Mouse (Mus musculus): ENCODE measurements around the gene Cage1.

Gene Cage1

DNA sequence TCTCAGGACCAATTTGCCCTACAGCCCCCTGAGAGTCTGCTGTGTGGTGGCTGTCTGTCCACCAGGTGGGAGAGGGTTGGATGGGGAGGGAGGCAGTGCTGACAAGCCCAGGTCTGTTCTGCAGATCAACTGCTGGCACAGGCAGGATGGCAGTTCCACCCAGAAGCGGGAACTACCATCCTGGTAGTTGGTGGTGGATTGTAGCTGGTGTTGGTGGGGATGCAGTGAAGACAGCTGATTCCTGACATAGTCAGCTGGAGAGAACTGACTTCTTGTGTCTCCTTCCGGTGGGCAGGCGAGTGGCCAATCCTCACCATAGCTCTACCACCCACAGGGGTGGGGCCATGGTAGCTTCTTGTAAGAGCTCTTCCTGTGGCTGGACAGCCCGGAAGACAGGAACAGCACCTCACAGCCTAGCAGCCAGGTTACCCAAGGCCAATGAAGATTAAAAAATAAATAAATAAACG is 26.4 kb downstream of the Cage1 start:
- DNase-seq (ENCODE audit: low spot score), result no peak

- no peak for DNase-seq (ENCODE audit: low spot score)
Observed at GRCm38 (mm10) chr13:38009721-38010408, 27.0 kb downstream of the Cage1 start.

GRCm38 (mm10) chr13:38007972-38008371 is 28.9 kb downstream of the Cage1 start:
- DNase-seq (ENCODE audit: low spot score), result no peak

DNA sequence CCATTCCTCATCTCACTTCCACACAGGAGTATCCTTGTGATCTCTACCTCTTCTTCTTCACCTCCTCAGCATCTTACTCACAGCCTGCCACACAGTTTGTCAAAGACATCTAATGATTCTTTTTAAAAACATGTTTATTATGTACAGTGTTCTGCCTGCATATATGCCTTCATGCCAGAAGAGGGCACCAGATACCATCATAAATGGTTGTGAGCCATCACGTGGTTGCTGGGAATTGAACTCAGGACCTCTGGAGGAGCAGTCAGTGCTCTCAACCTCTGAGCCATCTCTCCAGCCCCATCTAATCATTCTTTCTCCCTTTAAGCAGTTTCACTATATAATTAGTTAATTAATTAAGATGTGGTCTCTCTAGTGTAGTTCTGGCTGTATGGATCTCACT is 34.4 kb downstream of the Cage1 start:
- DNase-seq (ENCODE audit: low spot score), result no peak

DNA sequence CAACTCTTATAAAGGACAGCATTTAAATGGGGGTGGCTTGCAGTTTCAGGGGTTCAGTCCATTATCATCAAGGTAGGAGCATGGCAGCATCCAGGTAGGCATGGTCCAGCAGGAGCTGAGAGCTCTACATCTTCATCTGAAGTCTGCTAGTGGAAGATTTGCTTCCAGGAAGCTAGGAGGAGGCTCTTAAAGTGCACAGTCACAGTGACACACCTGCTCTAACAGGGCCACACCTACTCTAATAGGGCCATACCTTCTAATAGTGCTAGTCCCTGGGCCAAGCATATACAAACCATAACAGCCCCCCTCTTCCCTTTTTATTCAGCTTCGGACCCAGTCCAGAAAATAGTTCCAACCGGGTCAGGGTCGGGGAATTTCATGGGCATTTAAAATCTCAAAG is 37.2 kb downstream of the Cage1 start:
- DNase-seq (ENCODE audit: low spot score), result no peak

GRCm38 (mm10) chr13:37994405-37994749 is 42.5 kb downstream of the Cage1 start:
- DNase-seq (ENCODE audit: low spot score), result no peak

DNA sequence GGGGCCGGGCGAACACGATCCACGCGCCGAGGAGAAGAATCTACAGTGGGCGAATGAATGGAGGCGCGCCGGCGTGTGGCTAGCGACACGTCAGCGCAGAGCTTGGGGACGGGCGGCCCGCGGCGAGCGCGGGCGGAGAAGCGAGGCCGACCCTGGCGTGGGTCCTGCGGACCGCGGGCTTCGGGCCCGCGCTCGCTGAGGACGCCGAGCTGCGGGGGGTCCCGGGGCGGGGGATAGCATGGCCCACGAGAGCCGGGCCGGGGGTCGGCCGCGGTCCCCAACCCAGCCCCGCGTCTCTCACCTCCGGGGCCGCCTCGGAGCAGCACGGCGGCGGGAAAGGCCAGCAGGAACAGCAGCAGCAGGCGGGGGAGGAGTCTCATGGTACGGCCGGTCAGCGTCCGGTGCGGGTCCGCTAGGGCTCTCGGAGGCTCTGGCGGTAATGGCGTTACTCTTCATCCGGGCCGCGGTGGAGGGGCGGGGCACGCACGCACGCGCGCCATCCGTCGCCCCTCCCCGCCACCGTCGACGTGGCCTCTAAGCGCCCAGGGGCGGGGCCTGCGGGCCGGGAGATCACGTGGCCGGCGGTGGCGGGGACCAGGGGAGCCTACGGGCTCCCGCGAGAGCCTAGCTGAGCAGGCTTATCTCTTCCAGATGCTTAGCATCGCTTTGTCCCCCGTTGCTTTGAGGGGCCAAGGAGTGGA is 43.0 kb downstream of the Cage1 start, which contains the start of gene Ssr1:
Ssr1 (minus strand) TSS at position 514 of the 701 bp plus-strand sequence.
- DNase-seq (ENCODE audit: low spot score), result peak; percentile 92

- DNase-seq (ENCODE audit: low spot score), result no peak
Observed at GRCm38 (mm10) chr13:37993376-37993703, 43.5 kb downstream of the Cage1 start.

DNA sequence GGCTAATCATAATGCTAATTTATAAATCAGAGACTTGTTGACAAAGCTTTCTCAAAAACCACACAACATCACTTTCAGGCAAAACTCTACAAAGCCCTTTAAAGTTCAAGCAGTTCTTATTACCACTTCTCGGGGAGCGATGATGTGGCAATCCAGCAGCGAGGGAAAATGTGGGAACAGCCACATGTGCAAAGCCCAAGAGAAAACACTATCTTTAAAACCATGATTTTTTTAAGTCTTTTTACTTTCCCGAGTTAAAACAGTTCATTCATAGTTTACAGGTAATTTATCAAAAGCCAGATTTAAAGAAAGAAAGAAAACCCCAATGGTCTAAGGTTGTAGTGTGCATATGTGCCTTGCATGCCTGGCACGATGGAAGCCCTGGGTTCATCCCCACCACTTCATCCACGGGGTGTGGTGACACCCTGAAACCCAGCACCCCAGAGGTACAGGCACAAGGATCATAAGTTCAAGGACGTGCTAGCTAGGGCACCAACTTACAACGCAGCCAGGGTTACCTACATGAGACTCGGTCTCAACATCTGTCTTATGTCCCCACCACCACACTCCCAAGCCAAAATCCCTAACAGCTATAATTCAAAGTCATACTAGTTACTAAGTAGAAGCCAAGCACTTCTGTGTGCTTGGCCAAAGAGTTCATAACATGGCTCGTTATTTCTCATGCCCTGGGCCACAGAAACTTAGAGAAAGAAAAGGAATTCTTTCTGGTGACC is 44.1 kb downstream of the Cage1 start:
- DNase-seq (ENCODE audit: low spot score), result no peak

DNA sequence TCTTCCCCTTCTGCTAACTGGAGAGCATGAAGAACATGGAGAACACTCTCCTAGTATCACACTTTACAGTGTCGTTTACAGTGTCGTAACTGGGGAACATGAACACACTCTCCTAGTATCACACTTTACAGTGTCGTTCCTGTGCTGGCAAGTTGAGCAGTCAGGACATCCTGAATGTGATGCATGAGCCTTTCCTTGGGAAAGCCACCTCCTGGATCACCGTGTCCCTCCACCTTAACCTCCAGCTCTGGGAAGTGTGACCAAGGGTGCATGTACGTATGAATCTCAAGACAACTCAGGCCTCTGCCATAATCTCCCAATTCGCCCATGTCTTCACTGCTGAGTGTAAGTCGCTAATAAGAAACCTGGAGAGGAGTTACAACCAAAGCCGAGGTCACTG is 47.2 kb downstream of the Cage1 start:
- no peak for DNase-seq (ENCODE audit: low spot score)

DNA sequence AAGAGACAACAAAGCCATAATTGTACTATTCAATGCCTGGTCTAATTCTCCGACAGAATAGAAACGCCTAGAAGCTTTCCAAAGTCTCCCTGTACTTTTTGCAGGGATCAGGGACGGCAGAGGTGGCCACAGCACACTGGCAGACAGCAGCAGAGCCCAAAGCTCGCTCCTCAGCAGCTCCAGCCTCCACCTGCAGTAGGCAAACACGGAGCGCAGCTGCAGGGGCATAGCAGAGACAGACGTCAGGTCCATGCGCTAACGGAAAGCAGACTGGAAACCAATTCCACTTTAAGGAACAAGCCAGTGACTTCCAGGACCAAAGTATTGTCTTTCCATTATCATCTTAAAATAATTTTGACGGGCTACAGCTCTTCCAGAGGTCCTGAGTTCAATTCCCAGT is 50.7 kb downstream of the Cage1 start:
- DNase-seq (ENCODE audit: low spot score), result no peak

- no peak for DNase-seq (ENCODE audit: low spot score)
Observed at GRCm38 (mm10) chr13:37981063-37981462, 55.8 kb downstream of the Cage1 start.

DNA sequence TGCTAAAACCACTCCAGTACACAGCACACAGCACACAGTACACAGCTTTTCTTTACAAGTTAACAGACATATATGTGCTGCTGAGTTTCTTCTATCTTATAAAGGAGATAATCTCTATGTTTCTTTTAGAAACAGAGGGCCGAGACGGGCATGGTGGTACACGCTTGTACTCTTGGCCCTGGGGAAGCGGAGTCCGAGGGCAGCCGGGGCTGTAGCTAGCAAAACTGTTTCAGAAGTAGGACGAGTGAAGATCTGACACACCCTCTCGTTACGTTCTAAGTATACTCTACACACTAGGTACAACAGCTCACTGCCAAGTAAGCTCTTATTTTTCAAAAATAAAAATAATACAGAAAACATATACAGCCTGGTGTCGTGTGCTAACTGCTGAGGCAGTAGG is 56.5 kb downstream of the Cage1 start:
- no peak for DNase-seq (ENCODE audit: low spot score)

DNA sequence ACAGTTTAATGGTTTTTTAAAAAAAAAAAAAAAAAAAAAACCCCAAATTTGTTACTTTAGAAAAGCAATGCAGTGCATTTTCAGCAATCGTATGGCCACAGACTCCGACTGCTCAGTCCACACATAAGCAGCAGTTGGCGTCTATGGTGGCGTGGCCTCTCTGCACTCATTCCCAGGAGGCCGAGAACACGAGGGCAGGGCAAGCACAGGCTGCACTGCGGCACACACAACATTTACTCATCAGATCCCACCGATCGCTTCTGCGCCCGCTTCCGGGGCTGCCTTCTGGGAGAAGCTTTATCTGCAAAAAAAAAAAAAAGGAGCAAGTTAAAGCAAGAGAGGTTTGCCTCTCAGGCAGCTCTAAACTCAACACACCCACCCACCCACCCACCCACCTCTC is 57.4 kb downstream of the Cage1 start:
- no peak for DNase-seq (ENCODE audit: low spot score)

- no peak for DNase-seq (ENCODE audit: low spot score)
Observed at GRCm38 (mm10) chr13:37974731-37975130, 62.1 kb downstream of the Cage1 start.

- no peak for DNase-seq (ENCODE audit: low spot score)
Observed at GRCm38 (mm10) chr13:37974036-37974435, 62.8 kb downstream of the Cage1 start.

DNA sequence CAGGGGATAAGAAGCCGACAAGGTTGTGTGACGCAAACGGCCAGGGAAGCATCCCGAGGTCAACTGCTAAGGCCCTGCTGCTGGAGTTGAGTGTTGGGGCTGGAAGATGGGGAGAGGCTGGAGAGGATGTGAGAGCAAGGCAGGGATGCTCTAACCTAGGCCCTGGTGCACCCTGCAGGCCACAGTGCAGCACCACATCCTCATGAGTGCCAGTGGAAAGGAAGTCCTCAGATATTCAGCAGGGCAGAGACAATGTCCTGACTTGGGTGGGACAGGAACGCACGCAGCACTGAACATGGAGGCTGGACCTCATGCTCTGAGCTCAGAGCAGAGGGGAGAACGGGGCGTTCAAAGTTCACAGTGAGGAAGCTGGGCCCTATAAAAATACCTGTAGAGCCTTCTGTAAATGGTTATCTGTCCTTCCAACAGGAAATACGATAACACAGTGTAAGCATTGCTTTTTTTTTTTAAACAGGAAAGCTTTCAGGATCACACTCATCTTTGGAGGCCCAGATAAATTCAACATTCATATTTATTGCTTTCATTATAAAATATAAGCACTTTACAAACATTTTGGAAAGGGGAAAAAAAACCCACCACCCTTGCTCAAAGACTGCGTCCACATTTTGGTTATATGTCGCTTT is 65.9 kb downstream of the Cage1 start:
- DNase-seq (ENCODE audit: low spot score), result no peak

DNA sequence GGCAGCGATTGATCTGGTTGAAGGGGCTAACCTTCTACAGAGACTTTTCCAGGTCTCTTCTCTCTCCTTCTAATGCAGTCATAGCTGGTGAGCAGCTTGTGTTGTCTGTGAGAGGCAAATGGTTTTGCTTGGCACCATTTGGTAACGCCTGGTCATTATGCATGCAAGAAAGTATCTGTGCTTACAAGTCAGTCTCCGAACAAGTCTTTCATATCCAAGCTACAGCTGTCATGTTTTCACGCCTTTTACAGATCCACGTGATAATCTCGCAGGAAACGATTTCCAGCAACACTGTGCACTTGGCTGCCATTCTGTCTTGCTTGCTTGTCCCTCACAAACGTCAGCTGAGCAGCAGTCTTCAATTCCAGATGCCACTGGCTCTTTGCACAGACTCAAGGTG is 66.9 kb downstream of the Cage1 start:
- DNase-seq (ENCODE audit: low spot score), result no peak

GRCm38 (mm10) chr13:37969337-37969736 is 67.5 kb downstream of the Cage1 start:
- peak; percentile 71 for DNase-seq (ENCODE audit: low spot score)

- DNase-seq (ENCODE audit: low spot score), result no peak
Observed at GRCm38 (mm10) chr13:37967565-37967964, 69.3 kb downstream of the Cage1 start.

DNA sequence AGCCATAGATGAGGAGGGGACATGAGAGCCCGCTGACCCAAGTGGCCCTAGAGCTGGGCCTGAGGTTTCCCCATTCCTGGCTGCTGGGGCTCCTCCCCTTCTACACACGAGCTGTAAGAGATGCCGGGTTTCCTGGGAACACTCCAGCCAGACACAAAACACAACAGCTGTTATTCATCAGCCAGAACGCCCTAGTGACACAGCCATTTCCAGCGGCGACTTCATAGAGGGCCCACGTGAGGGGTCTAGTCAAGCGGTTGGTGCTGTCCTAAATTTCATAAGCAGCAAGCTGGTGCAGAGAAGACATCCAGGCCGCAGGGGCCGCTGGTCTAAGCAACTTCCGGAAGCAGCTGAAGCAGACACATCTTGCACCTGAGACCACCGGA is 69.8 kb downstream of the Cage1 start:
- DNase-seq (ENCODE audit: low spot score), result no peak

DNA sequence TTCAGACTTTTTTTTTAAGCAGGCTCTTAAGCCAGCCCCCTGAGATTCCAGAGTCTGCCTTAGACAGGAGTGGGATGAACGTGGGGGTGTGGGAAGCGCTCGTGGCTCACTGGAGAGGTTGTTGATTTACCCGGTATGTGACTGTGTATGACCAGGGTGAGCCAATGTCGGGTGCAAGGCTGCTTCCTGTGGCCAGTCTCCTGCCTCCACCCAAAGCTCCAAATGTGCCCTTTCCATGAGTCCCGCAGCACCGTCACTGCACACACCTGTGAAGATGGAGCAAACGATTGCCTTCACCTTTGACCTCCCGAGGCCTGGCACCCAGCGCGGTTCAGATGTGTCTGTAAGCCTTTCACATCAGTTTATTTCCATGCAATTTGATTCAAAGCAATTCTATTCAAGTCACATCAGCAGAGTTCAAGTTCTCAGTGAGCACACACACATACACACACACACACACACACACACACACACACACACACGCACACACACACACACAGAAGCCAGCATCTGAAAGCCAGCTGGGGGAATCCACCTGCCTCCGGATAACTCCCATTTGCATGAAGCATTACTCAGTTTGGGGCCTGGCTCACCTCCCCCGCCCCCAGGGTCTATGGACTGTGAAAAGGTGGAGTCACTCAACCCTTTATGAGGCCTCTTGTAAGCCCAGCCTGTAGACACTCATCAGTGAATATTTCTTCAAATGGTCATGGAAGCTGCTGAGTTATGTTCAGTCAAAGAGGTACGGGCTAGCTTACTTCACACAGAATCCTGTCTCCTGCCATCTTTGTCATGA is 70.4 kb downstream of the Cage1 start:
- DNase-seq (ENCODE audit: low spot score), result no peak

Measured in yolk sac, embryonic 10.5 days (tissue).